Mouse (Mus musculus) frontal cortex, postnatal 14 days (tissue): ENCODE data around the gene Plpp7.

Experiments
- DNase-seq, 2 experiments: peaks; one replicate each; pipeline ENCODE4 v3.0.0; 2022; ENCODE audit warnings: low spot score in 2 of 2

Gene Plpp7

GRCm38 (mm10) chr2:32095351-32096121 is at the start of gene Plpp7:
Gene Plpp7, plus strand, starts transcription at chr2:32095528.
- DNase-seq: peak; percentile 78 to 79

DNA sequence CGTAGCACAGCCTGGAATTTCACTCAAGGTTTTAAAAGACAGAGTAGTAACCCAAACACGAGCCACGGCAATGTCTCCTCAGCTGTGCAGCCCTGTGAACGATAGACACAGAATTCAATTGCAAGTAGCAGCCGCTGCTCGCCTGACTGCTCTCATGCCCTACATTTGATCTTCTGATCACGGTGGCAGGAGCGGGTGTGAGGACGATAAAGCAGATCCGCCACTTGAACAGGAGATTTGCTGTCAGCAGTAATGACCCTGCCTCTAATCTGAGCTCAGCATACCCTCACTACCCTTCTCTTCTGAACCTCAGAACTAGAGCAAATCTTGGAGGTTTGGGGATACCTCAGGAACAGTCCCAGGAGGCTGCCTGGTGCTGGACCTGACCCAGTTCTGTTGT is 49.3 kb upstream of the Plpp7 start:
- no peak for DNase-seq

- DNase-seq: no peak
Measured at GRCm38 (mm10) chr2:32047323-32047722, 48.0 kb upstream of the Plpp7 start.

DNA sequence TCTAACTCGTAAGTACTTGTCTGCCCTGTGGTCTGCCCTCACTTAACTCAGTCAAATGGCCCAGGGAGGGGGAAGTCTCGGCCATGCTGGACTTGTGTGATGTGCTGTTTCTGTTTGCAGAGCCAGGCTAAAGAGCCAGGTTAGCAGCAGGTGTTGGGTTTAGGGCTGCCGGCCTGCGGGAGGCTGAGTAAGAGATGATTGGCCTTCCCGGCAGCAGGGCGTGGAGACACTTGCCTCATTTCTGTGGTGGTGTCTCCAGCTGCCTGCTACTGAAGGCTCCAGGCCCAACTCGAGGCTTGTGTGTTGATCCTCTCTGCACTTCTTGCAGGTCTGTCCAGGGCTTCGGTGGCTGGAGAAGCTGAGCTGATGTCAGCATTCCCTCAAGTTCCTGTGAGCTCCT is 43.5 kb upstream of the Plpp7 start:
- no peak for DNase-seq

- DNase-seq: no peak
Measured at GRCm38 (mm10) chr2:32052418-32052817, 42.9 kb upstream of the Plpp7 start.

DNA sequence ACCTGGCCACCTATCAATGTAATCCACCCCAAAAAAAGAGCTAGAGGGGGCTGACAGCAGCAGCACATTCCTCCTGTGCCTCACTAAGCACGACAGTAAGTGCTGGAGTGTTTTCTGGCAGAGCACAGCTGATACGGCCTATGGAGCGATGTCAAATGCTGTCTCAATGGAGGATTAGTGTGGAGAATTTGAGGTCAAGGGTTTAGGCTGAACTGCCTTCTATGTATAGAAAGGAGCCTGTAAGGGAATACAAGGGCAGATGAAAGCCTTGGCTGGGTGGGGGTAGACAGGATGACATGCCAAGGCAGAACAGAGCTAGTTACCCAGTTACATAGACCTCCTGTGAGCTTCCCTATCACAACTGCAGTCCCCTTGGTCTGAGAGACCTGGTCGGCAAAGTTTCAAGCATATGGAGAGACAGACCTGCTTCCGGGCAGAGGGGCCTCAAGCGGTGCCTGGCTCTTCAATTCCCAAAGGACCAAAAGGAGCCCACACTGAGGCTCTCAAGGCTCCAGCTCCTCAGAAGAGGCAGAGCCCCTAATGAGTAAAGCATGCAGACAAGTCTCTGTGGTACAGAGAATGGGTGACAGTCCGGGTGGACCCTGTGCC is 39.9 kb upstream of the Plpp7 start:
- DNase-seq: no peak

DNA sequence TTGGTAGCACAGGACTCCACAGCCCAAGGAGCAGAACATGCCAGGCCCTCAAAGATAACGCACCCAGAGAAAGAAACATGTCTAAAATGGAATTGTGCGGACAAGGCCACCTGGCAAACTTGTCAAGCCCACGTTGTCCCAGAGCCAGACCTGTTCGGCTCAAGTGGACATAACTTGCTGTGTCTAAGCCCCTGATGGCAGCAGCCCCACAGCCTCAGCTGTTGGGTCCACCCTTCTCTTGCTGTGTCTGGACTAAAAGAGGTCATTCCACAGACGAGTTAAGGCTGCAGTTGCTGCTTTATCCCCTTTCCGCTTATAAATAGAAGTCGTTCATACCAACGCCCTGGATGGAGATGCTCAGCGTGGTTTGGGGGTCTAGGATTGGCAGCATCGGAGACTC is 38.8 kb upstream of the Plpp7 start:
- DNase-seq: no peak

- no peak for DNase-seq
Measured at GRCm38 (mm10) chr2:32057360-32057759, 38.0 kb upstream of the Plpp7 start.

GRCm38 (mm10) chr2:32057794-32058193 is 37.5 kb upstream of the Plpp7 start:
- no peak for DNase-seq

DNA sequence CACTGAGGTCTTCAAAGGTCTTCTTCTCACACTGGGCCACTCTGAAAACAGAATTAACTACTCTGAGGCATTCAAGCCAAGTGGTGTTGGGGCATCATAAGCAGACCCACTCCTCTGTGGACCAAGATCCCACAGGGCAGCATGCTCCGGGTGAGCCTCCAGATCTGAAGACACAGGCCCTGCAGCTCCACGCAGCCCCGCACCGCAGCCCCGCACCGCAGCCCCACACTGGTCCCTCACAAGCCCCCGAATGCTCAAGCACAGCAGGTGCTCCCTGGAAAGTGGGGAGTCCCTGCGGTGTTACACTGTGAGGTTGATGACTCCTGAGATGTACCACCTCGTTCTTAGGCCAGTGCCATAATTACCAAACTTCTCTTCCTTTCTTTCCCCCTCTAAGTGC is 37.1 kb upstream of the Plpp7 start:
- DNase-seq: no peak

GRCm38 (mm10) chr2:32058716-32059115 is 36.6 kb upstream of the Plpp7 start:
- no peak for DNase-seq

DNA sequence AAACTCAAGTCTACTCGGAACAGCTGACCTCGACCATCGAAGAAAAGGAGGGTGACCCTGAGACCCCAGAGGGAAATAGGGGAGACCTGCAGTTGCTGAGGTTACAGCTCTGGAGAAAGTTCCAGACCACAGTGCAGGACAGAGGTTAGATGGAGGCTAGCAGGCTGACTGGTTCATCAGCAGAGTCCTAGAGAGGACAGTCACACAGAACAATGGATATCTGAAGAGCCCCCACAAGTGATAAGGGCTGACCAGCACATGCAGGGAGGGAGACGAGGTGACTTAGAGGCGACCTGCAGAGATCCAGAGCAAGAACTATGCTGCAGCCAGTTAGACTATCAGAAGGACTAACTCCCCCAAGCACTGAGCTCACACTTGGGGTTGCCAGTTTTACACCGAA is 35.7 kb upstream of the Plpp7 start:
- no peak for DNase-seq

- DNase-seq: no peak
Measured at GRCm38 (mm10) chr2:32060228-32060805, 35.0 kb upstream of the Plpp7 start.

GRCm38 (mm10) chr2:32061189-32061588 is 34.1 kb upstream of the Plpp7 start:
- no peak for DNase-seq

DNA sequence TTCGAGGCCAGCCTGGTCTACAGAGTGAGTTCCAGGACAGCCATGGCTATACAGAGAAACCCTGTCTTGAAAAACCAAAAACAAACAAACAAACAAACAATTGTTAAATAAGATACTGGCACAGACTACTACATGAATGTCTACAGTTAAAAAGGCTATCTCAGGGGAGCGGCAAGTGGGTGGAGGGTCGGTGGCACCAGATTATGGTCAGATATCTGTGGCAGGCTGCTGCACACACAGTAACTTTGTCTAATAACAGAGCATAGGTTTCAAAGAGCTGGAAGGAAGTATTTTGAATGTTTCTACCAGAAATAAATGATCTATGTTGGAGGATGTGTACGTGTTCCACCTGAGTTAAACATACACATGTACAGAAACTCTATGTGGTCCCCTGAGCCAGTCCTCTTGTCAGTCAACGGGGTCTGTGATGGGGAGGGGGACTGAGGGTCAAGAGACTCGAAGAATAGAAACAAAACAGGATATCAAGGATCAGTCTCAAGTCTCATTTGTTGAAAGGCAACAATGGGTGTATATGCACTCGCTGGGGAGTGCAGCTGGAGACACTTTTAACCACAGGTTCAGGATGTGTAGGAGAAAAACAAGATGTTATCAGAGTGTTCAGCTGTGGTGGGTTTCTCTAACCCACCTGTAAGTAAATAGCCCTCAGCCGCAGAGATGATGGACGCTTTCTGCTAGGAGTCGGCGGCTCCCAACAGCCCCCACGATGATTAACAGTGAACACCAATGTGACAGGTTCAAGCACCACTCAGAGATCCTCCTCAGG is 33.4 kb upstream of the Plpp7 start:
- no peak for DNase-seq

- DNase-seq: no peak
Measured at GRCm38 (mm10) chr2:32062626-32063410, 32.5 kb upstream of the Plpp7 start.

DNA sequence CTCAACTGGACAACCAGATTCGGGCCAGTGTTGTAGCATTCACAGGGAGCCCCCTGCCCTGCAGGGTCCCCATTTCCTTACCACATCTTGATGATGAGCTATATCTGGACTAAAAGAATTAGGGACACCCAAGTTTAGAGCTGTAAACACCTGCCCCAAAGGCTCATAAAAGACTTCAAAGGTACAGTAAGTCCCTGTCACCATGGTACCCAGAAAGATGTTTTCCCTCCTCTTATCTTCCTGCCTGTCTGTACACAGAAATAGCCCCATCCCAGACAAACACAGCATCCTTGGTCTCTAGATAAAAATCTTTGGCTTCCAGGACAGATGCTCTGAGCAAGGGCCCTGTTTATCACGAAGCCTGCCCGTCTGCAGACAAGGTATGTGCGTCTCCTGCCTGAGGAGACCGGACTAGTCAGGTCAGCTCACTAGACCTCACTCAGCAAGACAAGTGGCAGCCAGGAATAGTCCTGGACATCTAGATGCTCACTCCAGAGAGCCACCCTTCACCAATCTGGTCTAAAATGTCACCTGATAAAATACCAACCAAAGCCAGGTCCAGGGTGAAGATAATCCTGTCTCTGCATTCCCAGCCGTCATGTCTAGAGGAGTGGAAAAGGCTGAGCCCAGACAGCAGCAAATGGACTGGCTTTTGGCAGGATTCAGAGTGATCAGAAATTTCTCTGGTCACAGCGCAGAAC is 31.7 kb upstream of the Plpp7 start:
- DNase-seq: no peak

DNA sequence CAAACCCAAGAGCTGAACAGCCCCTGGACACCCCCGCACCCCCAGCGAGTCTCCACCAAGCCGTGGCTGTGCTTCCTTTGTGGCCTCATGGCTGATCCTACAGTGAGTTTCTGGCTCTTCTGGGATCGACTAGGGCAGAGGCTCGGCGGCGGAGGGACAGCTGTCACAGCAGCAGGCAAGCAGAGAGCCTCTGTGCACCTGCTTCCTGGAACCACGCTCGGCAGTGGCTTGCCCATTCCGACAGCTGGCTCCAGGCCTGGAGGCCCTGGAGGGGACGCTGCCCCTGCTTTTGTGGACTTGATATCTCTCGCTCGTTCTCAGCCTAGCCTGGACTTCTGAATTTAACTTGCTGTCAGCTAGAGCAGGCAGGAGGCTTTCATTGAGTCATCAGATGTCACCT is 30.4 kb upstream of the Plpp7 start:
- no peak for DNase-seq

GRCm38 (mm10) chr2:32065371-32065791 is 29.9 kb upstream of the Plpp7 start:
- DNase-seq: no peak

DNA sequence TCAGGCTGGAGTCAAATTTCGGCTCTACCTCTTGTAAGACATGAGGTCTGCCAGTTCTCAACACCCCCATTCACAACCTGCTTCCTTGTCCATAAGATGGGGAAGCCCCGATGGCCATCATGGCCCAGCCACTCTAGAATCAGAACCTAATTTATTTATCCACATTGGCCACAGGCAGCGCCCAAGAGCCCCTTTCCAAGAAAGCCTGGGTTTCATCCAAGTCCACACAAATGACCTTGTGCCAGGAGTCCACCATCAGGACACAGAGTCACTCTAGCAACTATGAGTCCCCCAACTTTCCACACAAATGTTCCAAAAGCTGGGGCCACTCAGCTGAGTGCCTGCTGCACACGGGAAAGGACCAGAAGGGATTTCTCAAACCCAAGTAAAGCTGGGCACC is 29.3 kb upstream of the Plpp7 start:
- DNase-seq: no peak
